Mouse (Mus musculus) T-helper 2 cell (primary cell): Measurements from ENCODE around the gene Qtrt1.

Experiments
- in situ Hi-C: fragments of 300-600 bp; cut with MboI, MseI; formaldehyde crosslinking; loops from one replicate; pipeline ENCODE4 v1.15.1; 2025; ENCODE audit warnings: high pct_unique_total_duplicates

The Qtrt1 gene

DNA sequence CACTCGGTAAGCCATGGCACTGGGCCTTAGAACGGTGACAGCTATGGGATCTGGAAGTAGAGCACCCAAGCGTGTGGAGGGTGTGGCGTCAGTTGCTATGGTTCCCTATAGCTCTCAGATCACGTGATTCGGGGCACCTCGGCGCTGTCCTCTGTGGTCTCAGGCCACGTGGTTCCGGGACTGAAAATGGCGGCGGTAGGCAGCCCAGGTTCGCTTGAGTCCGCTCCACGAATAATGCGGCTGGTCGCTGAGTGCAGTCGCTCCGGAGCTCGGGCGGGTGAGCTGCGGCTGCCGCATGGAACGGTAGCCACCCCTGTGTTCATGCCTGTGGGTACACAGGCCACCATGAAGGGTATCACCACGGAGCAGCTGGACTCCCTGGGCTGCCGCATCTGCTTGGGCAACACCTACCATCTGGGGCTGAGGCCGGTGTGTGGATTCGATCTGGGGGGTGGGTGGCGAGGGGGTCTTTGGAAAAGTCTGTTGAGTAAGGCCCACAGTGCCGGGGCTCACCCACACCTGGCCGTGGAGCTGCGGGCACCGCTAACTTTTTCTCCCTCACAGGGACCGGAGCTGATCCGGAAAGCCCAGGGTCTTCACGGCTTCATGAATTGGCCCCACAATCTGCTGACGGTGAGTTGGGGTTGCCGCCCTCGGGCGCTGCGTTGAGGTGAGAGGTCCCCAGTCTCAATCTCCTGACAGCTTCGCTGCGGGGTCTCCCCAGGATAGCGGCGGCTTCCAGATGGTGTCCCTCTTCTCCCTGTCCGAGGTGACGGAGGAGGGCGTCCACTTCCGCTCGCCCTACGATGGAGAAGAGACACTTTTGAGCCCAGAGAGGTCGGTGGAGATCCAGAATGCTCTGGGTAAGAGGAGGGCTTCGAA is at the start of gene Qtrt1:
Qtrt1 (plus strand) TSS at position 169 of the 882 bp plus-strand sequence.
- in situ Hi-C loops = loop anchor here (5.0 kb wide), 2 partner anchors 45 to 50 kb away; partner anchors contain the start of gene Ilf3

DNA sequence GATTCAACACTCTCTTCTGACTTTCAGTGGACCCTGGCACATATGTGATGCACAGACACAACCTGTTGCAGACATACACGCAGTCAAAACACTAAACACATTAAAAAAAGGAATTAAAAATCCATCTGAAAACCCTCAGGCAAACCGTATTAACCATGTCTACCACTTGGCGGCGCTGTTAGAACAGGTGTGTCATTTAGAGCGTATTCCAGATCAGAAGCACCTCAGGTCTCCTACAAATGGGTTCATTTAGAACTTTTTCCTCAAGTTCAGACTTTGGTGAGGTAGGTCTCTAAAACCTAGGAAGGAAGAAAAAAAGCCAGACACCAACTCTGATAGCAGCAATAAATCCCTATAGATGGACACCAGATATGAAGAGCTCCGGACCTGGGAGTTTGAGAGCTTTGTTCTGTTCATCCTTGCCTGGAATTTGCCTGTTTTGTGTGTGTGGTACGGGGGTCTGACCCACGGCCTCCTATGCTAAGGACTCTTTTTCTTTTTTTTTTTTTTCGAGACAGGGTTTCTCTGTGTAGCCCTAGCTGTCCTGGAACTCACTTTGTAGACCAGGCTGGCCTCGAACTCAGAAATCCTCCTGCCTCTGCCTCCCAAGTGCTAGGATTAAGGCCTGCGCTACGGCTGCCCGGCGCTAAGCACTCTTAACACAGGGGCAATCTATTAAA is 45.0 kb upstream of the Qtrt1 start:
- in situ Hi-C loops = loop anchor here (5.0 kb wide), 1 partner anchor 46 kb away; the partner anchor contains the start of gene Qtrt1

DNA sequence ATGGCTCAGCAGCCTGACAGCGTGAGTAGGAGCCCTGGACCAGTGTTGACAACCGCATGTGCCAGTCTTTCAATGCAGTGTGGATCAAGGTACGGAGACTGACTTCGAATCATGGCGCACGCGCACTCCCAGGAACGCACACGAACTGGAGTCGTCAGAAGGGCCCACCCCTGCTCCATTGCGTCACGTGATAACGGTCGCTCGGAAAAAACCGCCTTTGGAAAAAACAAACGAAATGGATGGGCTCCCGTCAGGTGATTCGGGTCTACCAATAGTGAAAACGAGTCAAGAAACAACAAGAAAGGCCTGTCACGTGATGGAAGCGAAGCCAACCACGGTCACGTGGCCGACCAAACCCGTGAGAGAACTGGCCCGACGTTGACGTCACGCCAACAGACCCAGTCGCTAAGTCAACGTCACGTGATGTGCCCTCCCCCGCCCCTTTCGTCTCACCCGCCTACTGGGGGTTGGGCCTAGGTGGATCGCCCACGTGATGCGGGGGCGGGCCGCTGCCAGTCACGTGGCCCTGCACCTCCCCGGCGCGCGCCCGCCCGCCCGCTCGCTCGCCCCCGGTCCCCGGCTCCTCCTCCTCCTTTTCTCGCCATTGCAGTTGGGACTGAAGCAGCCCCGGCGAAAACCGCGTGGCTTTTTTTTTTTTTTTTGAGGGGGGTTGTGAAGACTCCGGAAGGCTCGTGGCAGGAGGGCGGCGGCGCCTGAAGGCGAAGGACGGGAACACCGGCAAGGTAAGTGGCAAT is 44.1 kb upstream of the Qtrt1 start, which contains the start of gene Ilf3:
Ilf3 (plus strand) TSS at position 515 of the 755 bp plus-strand sequence.
- in situ Hi-C loops = loop anchor here (5.0 kb wide), 1 partner anchor 45 kb away; the partner anchor contains the start of gene Qtrt1

DNA sequence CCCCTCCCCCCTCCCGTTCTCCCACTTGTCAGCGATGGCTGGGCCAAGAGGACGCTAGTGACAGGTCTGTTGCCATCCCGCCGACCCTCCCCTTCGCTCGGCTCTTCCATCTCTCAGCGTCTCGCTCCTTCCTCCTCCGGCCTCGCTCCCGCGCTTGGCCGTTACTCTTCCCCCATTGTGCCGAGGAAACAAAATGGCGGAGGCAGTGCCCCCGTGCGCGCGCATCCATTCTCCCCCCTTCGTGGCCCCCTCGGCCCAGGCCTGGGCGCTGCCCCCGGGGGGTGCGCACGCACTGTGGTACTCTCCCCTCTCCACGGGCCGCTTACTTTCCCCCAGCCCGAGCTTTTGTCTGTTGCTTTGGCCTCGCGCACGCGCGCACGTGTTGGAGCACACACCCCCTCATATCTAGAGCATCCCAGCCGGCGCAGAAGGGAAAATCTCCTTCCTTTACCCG is 43.5 kb upstream of the Qtrt1 start:
- in situ Hi-C loops = loop anchor here (5.0 kb wide), 1 partner anchor 44 kb away; the partner anchor contains the start of gene Qtrt1

DNA sequence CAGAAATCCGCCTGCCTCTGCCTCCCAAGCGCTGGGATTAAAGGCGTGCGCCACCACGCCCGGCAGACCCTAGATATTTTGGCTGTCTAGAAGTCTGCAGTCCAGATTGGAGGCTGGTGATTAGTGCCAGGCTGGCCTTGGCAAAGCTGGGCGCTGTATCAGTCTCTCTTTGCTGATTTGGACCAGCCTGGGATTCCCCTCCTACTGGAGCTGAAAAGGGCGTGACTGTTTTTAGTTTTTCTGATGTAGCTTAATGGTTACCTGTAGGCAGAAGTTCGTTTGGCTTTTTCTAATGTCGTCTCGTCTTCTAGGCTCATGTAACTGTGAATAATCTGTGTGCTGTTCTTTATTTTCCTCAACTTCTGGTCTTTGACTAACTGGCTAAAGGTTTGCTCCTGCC is 42.6 kb upstream of the Qtrt1 start:
- in situ Hi-C loops = loop anchor here (5.0 kb wide), 1 partner anchor 43 kb away; the partner anchor contains the start of gene Qtrt1

DNA sequence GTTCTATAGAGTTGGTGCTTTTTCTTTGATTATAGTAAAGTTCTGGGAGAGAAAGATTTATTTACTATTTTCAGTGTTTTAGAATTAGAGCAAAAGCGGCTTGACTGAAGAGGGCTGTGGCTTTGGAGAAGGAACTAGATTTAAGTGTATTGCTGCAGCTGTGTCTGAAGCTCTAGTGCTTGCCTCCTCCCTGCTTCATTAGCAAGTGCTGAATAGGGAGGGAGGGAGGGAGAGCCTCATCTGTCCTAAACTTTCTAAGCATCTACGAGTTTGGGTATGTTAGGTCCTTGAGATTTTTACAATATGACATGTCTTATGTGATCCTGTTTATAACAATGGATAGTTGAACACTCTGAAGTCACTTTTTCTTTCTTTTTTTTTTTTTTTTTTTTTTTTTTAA is 40.8 kb upstream of the Qtrt1 start:
- in situ Hi-C loops = no loop called here

DNA sequence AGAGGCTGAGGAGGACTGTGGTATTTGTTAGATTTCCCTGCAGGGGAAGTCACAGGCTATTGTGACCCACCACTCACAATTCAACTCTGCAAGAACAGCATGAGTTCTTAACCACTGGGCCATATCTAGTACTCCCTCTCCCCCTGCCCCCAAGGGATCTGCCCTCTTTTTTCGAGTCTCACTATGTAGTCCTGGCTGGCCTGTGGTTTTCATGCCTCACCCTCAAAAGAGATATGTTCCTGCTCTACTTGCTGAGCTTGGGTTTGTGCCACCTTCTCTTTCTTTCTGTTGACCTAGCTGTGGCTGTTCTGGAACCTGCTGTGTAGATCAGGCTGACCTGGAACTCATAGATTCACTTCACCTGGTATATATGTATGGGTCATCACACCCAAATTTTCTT is 39.1 kb upstream of the Qtrt1 start:
- in situ Hi-C loops = no loop called here

DNA sequence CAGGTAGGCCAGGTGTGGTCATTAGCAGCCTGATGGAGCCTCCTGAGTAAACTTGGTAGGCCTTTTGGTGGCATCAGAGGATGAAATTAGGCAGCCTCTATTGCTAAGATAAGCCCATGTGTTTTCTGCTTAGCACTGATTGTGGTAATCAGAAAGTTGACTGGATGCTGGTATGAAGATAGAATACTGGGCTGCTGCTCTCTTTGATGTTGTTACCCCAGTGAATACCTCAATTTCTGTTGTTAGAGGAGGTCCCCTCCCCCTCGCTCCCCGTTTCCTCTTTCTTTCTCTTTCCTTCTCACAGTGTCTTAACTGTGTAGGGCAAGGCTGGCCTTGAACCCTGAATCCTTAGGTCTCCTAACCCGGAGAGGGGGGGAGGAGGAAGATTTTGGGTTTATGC is 32.4 kb upstream of the Qtrt1 start:
- in situ Hi-C loops = no loop called here

DNA sequence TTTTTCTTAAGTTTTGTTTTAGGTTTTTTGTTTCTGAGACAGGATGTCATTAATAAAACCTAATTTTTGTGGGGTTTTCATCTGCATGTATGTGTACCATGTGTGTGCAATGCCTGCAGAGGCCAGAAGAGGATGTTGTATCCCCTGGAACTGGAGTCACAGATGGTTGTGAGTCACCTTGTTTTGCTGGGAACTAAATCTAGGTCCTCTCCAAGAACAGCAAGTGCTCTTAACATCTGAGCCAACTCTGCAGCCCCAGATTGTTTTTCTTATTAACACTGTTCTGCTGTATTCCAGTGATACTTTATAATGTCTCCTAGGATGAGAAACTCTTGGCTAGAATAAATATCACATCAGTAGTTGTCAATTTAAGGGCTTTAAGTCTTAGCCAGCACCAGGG is 30.8 kb upstream of the Qtrt1 start:
- in situ Hi-C loops = loop anchor here (10.0 kb wide), 1 partner anchor 984 kb away; no protein-coding TSS in a partner anchor

DNA sequence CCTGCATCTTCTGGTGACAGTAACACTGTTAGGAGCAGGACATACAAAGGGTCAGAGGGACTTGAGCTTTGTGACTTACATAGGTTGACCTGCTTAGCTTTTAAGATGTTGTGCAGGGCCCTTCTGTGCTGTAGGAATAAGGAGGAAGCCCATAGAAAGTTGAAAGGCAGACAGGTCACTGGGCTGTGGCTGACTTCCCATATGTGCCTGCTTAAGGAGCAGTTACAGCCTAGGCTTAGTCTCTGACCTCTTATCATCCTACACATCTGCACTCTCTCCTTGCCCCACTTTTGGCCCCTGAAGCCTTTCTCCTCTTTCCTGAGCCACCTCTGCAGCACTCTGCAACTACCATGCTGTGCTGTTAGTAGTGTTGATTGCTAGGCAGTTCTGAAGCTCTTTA is 27.7 kb upstream of the Qtrt1 start:
- in situ Hi-C loops = loop anchor here (10.0 kb wide), 1 partner anchor 981 kb away; no protein-coding TSS in a partner anchor

DNA sequence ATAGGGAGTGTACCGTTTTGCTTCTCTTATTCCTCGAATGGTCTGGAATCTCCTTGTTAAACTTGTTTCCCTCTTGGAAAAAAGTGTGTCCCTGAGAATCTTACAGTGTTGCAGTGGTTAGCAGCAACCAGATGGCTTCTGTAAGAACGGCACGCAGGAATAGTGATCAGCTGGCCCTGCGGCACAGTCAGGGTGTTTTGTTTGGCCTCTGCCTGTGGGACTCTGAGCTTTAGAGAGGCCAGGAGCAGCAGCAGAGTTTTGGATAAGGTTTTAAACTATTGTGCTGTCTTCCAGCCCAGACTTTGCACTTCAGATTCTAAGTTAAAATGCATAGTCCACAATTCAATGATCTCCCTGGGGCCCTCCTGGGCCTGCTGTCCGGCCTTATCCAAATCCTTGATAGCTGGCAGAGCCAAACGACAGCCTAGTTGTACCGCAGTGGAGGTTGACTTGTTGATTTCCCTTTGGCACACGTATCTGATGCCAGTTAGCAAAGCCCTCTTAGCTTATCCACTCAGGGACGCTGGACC is 18.9 kb upstream of the Qtrt1 start:
- in situ Hi-C loops = no loop called here

DNA sequence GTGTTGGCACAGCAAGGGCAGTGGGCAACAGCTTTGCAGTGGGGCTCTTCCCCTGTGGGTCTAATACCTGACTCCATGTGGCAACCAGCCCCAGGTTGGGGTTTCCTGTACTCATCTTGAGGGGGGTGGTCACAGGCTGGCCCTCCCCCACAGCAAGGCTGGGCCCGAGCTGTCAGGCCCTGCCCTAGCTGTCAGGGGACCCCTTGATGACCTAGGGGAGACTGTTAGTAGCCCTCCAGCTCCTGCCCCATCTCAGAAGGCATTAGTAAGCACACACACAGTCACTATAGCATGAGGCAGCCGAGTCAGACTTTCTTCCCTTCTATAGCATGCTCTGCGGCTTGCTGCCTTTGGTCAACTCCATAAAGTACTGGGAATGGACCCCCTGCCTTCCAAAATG is 15.9 kb upstream of the Qtrt1 start:
- in situ Hi-C loops = no loop called here

DNA sequence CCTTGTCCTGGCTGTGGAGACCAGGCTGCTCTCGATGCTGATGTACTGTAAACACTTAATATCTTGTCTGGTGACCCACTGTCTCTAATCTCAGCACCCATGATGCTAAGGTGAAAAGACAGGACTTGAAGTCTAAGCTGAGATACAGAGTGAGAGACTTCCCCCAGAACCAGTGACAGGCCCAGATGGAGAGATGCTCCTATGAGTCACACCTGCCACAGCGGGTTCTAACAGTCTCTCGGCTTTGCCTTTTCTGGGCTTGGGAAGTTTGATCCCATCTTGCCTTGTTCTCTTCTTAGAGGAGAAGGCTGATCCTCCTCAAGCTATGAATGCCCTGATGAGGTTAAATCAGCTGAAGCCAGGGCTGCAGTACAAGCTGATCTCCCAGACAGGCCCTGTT is 14.5 kb upstream of the Qtrt1 start:
- in situ Hi-C loops = no loop called here

DNA sequence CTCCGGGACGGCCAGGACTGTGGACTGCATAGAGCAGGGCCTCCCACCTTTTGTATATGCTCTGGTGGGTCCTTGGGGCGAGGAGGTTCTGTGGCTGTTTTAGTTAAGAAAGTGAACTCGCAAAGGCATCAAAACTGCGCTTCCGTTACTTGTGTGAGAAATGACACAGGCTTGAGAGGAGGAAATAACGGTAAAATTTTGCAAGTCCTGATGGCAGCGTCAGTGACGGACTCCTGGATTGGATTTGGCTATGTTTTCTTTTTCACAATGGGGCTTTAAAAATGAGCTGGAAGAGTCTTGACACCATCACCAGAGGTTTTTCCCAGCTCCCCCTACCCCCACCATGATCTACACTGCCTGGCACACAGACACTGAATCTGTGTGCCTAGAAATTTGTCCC is 10.6 kb upstream of the Qtrt1 start:
- in situ Hi-C loops = no loop called here

DNA sequence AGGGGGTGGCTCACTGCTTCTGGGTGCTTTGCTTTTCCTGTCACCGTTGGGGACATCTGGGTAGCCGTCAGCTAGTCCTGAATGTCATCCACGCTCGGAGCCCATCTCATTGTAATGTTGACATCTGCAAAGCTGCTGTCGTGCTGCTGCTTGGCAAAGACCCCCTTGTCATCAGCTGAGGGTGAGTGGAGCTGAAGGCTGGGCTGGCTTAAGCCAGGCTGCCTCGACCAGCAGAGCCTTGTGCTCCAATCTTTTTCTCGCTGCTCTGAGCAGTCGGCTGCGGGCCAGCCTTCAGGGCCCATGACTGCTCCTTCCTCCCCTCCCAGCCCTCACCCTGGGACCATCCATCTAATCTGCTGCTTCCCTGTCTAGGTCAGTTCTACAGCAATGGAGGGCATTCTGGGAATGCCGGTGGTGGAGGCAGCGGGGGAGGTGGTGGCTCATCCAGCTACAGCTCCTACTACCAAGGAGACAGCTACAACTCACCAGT is 8.8 kb upstream of the Qtrt1 start:
- in situ Hi-C loops = no loop called here

DNA sequence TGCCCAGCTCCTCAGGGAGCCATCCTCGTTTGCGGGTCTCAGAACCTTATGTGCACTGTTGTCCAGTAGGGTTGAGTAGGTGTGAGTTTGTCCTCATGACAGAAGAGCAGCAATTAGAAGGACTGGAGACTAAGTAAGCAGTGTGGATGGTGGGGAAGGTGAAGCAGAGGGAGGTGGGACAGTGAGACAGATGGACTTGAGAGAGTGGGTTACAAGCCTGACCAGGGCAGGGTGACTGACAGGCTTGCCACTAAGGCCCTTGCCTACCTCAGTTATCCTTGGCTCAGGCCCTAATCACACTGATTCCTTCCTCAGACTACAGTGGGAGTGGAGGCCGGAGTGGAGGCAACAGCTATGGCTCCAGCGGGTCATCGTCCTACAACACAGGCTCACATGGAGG is 7.9 kb upstream of the Qtrt1 start:
- in situ Hi-C loops = no loop called here

DNA sequence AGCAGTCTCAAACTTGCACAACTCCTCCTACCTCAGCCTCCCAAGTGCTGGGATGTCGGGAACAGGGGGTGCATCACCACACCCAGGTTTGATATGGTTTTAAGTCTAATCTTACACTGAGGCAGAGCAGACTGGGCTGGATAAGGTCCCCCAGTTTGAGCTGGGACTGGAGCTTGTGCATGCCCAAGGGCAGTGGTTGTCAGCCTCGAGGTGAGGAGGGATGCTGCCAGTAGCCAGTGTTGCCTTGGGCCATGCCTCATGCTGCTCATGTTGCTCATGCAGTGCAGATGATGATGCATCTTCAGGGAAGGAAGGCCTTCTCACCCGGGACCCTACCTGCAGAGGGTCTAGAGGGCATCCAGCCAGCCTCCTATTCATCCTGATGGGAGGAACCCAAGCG is 6.1 kb upstream of the Qtrt1 start:
- in situ Hi-C loops = no loop called here

DNA sequence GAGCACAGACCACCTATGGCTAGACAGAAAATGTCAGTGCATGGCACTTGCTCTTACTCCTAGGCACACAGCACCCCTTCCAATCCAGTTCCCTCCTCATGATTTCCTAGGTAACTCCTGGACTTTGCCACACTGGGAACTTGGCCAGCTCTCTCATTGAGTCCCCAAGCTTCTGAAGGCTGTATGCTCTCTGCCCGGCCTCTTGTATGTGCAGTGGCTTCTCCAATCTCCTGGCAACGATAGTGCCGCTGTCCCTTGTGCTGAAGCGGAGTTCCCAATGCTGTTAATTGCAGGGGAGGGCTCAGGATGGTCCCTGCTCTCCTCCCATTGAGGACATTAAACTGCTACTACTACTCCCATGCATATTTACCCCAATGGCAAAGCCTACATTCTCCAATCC is 3.7 kb upstream of the Qtrt1 start:
- in situ Hi-C loops = no loop called here

DNA sequence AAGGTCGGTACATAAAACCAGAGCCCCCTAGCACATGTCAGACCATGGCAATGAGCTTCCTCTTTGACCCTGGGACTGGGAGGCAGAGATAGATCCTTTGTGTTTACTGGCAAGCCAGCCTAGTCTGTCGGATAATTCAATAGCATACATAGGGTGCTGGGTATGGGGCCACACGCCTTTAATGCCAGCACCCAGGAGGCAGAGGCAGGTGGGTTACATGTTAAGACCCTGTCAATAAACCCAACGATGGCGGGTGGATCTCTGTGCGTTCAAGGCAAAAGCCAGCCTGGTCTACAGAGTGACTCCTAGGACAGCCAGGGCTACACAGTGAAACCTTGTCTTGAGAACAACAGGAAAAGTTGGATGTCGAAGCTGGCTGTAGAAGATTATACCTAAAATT is 3.0 kb upstream of the Qtrt1 start:
- in situ Hi-C loops = no loop called here

DNA sequence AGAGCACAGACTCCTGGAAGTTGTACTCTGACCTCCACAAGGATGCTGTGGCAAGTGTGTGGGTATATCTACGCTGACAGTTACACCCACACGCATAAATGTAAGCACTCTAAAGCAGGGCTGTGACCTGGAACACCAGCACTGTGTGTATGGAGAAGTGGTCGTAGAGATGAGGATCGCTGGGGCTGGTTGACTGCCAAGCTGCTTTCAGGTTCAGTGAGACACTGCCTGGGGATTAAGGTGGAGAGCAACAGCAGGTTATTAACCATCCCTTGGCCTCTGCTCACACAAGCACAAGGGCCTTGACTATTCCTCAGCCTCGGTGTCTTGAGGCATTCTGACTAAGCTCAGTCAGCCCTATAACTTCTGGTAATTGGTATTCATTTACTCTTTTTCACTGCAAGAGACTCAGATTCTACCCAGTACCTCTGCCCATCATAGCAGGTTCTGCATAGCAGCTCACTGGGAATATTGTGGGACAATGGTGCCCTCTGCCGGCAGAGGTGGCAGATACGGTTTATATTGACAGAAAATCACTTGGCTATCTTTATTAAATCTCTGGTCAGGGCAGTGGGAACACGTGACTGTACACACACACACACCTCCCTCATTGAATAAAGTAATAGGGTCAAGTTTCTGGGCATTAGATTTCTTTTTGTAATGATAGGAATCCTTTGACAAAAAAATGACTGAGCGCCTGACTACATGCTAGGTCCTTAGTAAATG is 1.9 kb upstream of the Qtrt1 start:
- in situ Hi-C loops = loop anchor here (5.0 kb wide), 2 partner anchors 42 to 53 kb away; partner anchors contain the start of gene Ilf3
